Mouse (Mus musculus): Measurements from ENCODE around the gene Sergef. TPM values are rescaled to one million over a fixed set of nuclear protein-coding genes. Genes with fewer than 3 reads are reported as not detected.
"Not testable (repeated sequence)": the region's sequence is repeated elsewhere in the genome, so short reads cannot be mapped to it uniquely, and the experiment has no call there.

The Sergef gene
- 12.3 and 14.3 TPM in 2 replicates for polyA plus RNA-seq (2014; fragmentation: Nextera tagmentation; extraction: Ambion mirVana)

GRCm38 (mm10) chr7:46639692-46640031 is at the start of gene Sergef:
TSS of gene Sergef (minus strand) at chr7:46639807.
- no peaks in the 10 kb centered on the region for H3K36me3 ChIP-seq (ENCODE audit: control insufficient read depth, insufficient read depth, low read length)
- ATAC-seq (ENCODE audit: low read depth) (peak; percentile 97), DNase-seq (ENCODE audit: low spot score) (peak; percentile 92)
- peak within 1 kb of the TSS; percentile 71 for H3K4me3 ChIP-seq (ENCODE audit: low read depth, low read length)
- H3K4me2 ChIP-seq (ENCODE audit: low read depth, low read length), result peak within 1 kb of the TSS; percentile 92
- no peaks in the 10 kb centered on the region for H3K9me3 ChIP-seq (ENCODE audit: control insufficient read depth, low read length)
- no peaks in the 10 kb centered on the region for H3K27me3 ChIP-seq (replicated peaks; ENCODE audit: control insufficient read depth, insufficient read depth, low read length)
- no peak within 1 kb of the TSS for H3K27ac ChIP-seq (replicated peaks; ENCODE audit: low read depth, low read length)
- WGBS, result under 1% methylated on average over 28 of the region's 30 CpGs
- H3K4me1 ChIP-seq (ENCODE audit: control insufficient read depth, insufficient read depth, low read length), result peaks cover 11% of the 10 kb centered on the region
- peak within 1 kb of the TSS; percentile 73 for H3K9ac ChIP-seq (ENCODE audit: low read depth, low read length)

- Histone ChIP-seq H3K9me3 (ENCODE audit: control insufficient read depth, low read length) (no peaks in the 10 kb centered on the region), H3K9ac (ENCODE audit: low read depth, low read length) (no peak overlapping the region), H3K36me3 (ENCODE audit: control insufficient read depth, insufficient read depth, low read length) (peaks cover 41% of the 10 kb centered on the region), H3K27me3 (replicated peaks; ENCODE audit: control insufficient read depth, insufficient read depth, low read length) (no peaks in the 10 kb centered on the region), H3K4me3 (ENCODE audit: low read depth, low read length) (no peak overlapping the region), H3K4me2 (ENCODE audit: low read depth, low read length) (no peak overlapping the region), H3K4me1 (ENCODE audit: control insufficient read depth, insufficient read depth, low read length) (no peaks in the 10 kb centered on the region), H3K27ac (replicated peaks; ENCODE audit: low read depth, low read length) (no peak overlapping the region)
- 90% methylated on average over 5 of the region's 5 CpGs for WGBS
- DNase-seq (ENCODE audit: low spot score) (no peak), ATAC-seq (ENCODE audit: low read depth) (no peak)
Observed at GRCm38 (mm10) chr7:46686827-46687226, 47.2 kb upstream of the Sergef start.

GRCm38 (mm10) chr7:46680732-46681131 is 41.1 kb upstream of the Sergef start:
- Histone ChIP-seq H3K4me1 (ENCODE audit: control insufficient read depth, insufficient read depth, low read length) (no peaks in the 10 kb centered on the region), H3K27me3 (replicated peaks; ENCODE audit: control insufficient read depth, insufficient read depth, low read length) (no peaks in the 10 kb centered on the region), H3K36me3 (ENCODE audit: control insufficient read depth, insufficient read depth, low read length) (no peaks in the 10 kb centered on the region), H3K9ac (ENCODE audit: low read depth, low read length) (no peak overlapping the region), H3K9me3 (ENCODE audit: control insufficient read depth, low read length) (no peaks in the 10 kb centered on the region), H3K4me2 (ENCODE audit: low read depth, low read length) (no peak overlapping the region), H3K27ac (replicated peaks; ENCODE audit: low read depth, low read length) (no peak overlapping the region), H3K4me3 (ENCODE audit: low read depth, low read length) (no peak overlapping the region)
- DNase-seq (ENCODE audit: low spot score), result no peak
- no peak for ATAC-seq (ENCODE audit: low read depth)

GRCm38 (mm10) chr7:46679044-46679443 is 39.4 kb upstream of the Sergef start:
- not testable (repeated sequence) for ATAC-seq (ENCODE audit: low read depth); DNase-seq (ENCODE audit: low spot score); H3K4me1 ChIP-seq (ENCODE audit: control insufficient read depth, insufficient read depth, low read length); H3K27me3 ChIP-seq (replicated peaks; ENCODE audit: control insufficient read depth, insufficient read depth, low read length); H3K27ac ChIP-seq (replicated peaks; ENCODE audit: low read depth, low read length); H3K9ac ChIP-seq (ENCODE audit: low read depth, low read length); H3K4me3 ChIP-seq (ENCODE audit: low read depth, low read length); H3K4me2 ChIP-seq (ENCODE audit: low read depth, low read length); H3K9me3 ChIP-seq (ENCODE audit: control insufficient read depth, low read length); H3K36me3 ChIP-seq (ENCODE audit: control insufficient read depth, insufficient read depth, low read length)
- 83% methylated on average over 7 of the region's 7 CpGs for WGBS

GRCm38 (mm10) chr7:46678417-46678816 is 38.8 kb upstream of the Sergef start:
- no peaks in the 10 kb centered on the region for H3K4me1 ChIP-seq (ENCODE audit: control insufficient read depth, insufficient read depth, low read length)
- H3K4me2 ChIP-seq (ENCODE audit: low read depth, low read length), result no peak overlapping the region
- no peak overlapping the region for H3K9ac ChIP-seq (ENCODE audit: low read depth, low read length)
- no peak overlapping the region for H3K27ac ChIP-seq (replicated peaks; ENCODE audit: low read depth, low read length)
- H3K36me3 ChIP-seq (ENCODE audit: control insufficient read depth, insufficient read depth, low read length), result no peaks in the 10 kb centered on the region
- no peak for ATAC-seq (ENCODE audit: low read depth)
- no peak overlapping the region for H3K4me3 ChIP-seq (ENCODE audit: low read depth, low read length)
- no peaks in the 10 kb centered on the region for H3K27me3 ChIP-seq (replicated peaks; ENCODE audit: control insufficient read depth, insufficient read depth, low read length)
- H3K9me3 ChIP-seq (ENCODE audit: control insufficient read depth, low read length), result no peaks in the 10 kb centered on the region
- WGBS, result 89% methylated on average over 3 of the region's 3 CpGs
- no peak for DNase-seq (ENCODE audit: low spot score)

- DNase-seq (ENCODE audit: low spot score) (no peak), ATAC-seq (ENCODE audit: low read depth) (no peak)
- no peaks in the 10 kb centered on the region for H3K27me3 ChIP-seq (replicated peaks; ENCODE audit: control insufficient read depth, insufficient read depth, low read length)
- H3K36me3 ChIP-seq (ENCODE audit: control insufficient read depth, insufficient read depth, low read length), result no peaks in the 10 kb centered on the region
- peaks cover 5% of the 10 kb centered on the region; the same call in 1 of the 2 replicates for H3K4me1 ChIP-seq (ENCODE audit: control insufficient read depth, insufficient read depth, low read length)
- H3K9ac ChIP-seq (ENCODE audit: low read depth, low read length), result no peak overlapping the region
- no peaks in the 10 kb centered on the region for H3K9me3 ChIP-seq (ENCODE audit: control insufficient read depth, low read length)
- H3K27ac ChIP-seq (replicated peaks; ENCODE audit: low read depth, low read length), result no peak overlapping the region
- no peak overlapping the region for H3K4me2 ChIP-seq (ENCODE audit: low read depth, low read length)
- no peak overlapping the region for H3K4me3 ChIP-seq (ENCODE audit: low read depth, low read length)
- WGBS, result 70% methylated on average over 5 of the region's 5 CpGs
Observed at GRCm38 (mm10) chr7:46676808-46677360, 37.3 kb upstream of the Sergef start.

- Histone ChIP-seq H3K9ac (ENCODE audit: low read depth, low read length) (no peak overlapping the region), H3K4me1 (ENCODE audit: control insufficient read depth, insufficient read depth, low read length) (peaks cover 5% of the 10 kb centered on the region; the same call in 1 of the 2 replicates), H3K4me2 (ENCODE audit: low read depth, low read length) (no peak overlapping the region), H3K27ac (replicated peaks; ENCODE audit: low read depth, low read length) (no peak overlapping the region), H3K36me3 (ENCODE audit: control insufficient read depth, insufficient read depth, low read length) (no peaks in the 10 kb centered on the region), H3K27me3 (replicated peaks; ENCODE audit: control insufficient read depth, insufficient read depth, low read length) (no peaks in the 10 kb centered on the region), H3K4me3 (ENCODE audit: low read depth, low read length) (no peak overlapping the region), H3K9me3 (ENCODE audit: control insufficient read depth, low read length) (no peaks in the 10 kb centered on the region)
- DNase-seq (ENCODE audit: low spot score) (no peak), ATAC-seq (ENCODE audit: low read depth) (no peak)
- 81% methylated on average over 8 of the region's 8 CpGs for WGBS
Observed at GRCm38 (mm10) chr7:46675886-46676285, 36.3 kb upstream of the Sergef start.

GRCm38 (mm10) chr7:46675061-46675460 is 35.5 kb upstream of the Sergef start:
- ATAC-seq (ENCODE audit: low read depth), result no peak
- DNase-seq (ENCODE audit: low spot score), result no peak
- WGBS, result 92% methylated on average over 7 of the region's 7 CpGs

GRCm38 (mm10) chr7:46672160-46672672 is 32.6 kb upstream of the Sergef start, which contains the start of gene Tph1:
TSS of gene Tph1 (minus strand) at chr7:46672537.
- Histone ChIP-seq H3K27ac (replicated peaks; ENCODE audit: low read depth, low read length) (no peak within 1 kb of the TSS), H3K4me2 (ENCODE audit: low read depth, low read length) (no peak within 1 kb of the TSS), H3K4me1 (ENCODE audit: control insufficient read depth, insufficient read depth, low read length) (peaks cover 5% of the 10 kb centered on the region; the same call in 1 of the 2 replicates), H3K9ac (ENCODE audit: low read depth, low read length) (no peak within 1 kb of the TSS), H3K9me3 (ENCODE audit: control insufficient read depth, low read length) (no peaks in the 10 kb centered on the region), H3K27me3 (replicated peaks; ENCODE audit: control insufficient read depth, insufficient read depth, low read length) (peaks cover 8% of the 10 kb centered on the region; the same call in 1 of the 2 replicates), H3K4me3 (ENCODE audit: low read depth, low read length) (no peak within 1 kb of the TSS), H3K36me3 (ENCODE audit: control insufficient read depth, insufficient read depth, low read length) (no peaks in the 10 kb centered on the region)
- peak; percentile 19 for DNase-seq (ENCODE audit: low spot score)
- 27% methylated on average over 10 of the region's 10 CpGs for WGBS
- ATAC-seq (ENCODE audit: low read depth), result no peak

More at GRCm38 (mm10) chr7:46675061-46675460, 35.5 kb upstream of the Sergef start:
- H3K4me1 ChIP-seq (ENCODE audit: control insufficient read depth, insufficient read depth, low read length), result peaks cover 5% of the 10 kb centered on the region; the same call in 1 of the 2 replicates
- H3K9me3 ChIP-seq (ENCODE audit: control insufficient read depth, low read length), result no peaks in the 10 kb centered on the region
- no peak overlapping the region for H3K4me3 ChIP-seq (ENCODE audit: low read depth, low read length)
- H3K9ac ChIP-seq (ENCODE audit: low read depth, low read length), result no peak overlapping the region
- H3K36me3 ChIP-seq (ENCODE audit: control insufficient read depth, insufficient read depth, low read length), result no peaks in the 10 kb centered on the region
- H3K27ac ChIP-seq (replicated peaks; ENCODE audit: low read depth, low read length), result no peak overlapping the region
- no peaks in the 10 kb centered on the region for H3K27me3 ChIP-seq (replicated peaks; ENCODE audit: control insufficient read depth, insufficient read depth, low read length)
- H3K4me2 ChIP-seq (ENCODE audit: low read depth, low read length), result no peak overlapping the region

All from embryonic facial prominence, embryonic 14.5 days (tissue).